Mouse (Mus musculus) ES-E14 (cell line): ENCODE results near the gene 2510009E07Rik.

Experiments used
- CHD2 ChIP-seq: IDR thresholded peaks from 2 replicates; pipeline ENCODE4 v1.6.1; 2014; ENCODE audit warnings: mild to moderate bottlenecking, low read depth, low read length, inconsistent platforms
- HCFC1 ChIP-seq: IDR thresholded peaks from 2 replicates; pipeline ENCODE4 v1.6.1; 2012; ENCODE audit warnings: low read length, inconsistent platforms, borderline replicate concordance; ENCODE audit not compliant: insufficient read depth
- MAFK ChIP-seq: IDR thresholded peaks from 2 replicates; pipeline ENCODE4 v1.6.1; 2014; ENCODE audit warnings: mild to moderate bottlenecking, low read depth, low read length, inconsistent platforms; ENCODE audit not compliant: insufficient read depth
- ZC3H11A ChIP-seq: IDR thresholded peaks from 2 replicates; pipeline ENCODE4 v1.6.1; 2012; ENCODE audit warnings: low read depth, mild to moderate bottlenecking, inconsistent platforms, low read length, borderline replicate concordance

DNA sequence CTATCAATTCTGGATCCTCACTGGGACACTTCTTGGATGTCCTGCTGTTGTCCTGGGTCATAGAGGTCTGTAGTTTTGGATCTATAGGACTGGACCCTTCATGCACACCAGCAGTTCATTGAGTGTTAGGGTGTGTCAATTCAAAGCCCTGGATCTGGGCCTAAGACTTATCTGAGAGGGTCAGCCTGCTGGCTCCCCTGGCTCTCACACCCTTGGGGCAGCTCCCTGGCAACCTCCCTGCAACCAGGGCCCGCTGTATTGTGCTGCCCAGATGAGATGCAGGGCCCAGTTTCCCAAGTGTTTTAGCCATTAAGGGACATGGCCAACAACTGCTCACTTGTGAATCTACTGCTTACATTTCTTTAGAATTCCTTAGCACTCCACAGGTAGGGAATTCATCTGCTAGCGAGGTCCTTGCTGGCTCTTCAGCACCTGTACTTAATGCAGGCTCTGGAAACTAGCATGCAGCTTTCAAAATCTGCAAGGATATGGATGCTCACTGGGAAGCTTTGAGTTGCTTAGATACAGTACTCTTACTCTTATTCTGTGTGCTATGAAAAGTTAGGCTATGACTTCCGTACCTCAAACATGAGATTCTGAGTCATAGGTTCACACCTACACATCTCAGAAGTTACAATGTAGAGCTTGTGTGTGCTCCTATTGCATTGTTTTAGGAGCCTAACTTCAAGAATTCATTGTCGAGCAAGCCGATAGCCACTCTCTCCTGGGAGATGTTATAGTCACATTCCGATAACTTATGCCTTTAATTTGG, 88.0 kb downstream of the 2510009E07Rik start:
- TF ChIP-seq MAFK (no peak), ZC3H11A (no peak), HCFC1 (no peak), CHD2 (no peak)
